In genomic region chr14:11608366-11608765, GRCm38 (mm10) we compare ENCODE assay signal across 24 mouse cellular contexts. TPM values are rescaled to one million over a fixed set of nuclear protein-coding genes. Genes with fewer than 3 reads are reported as not detected.
"Had no signal": no experiment of that assay in that cellular context is flagged by ENCODE, and none has a peak within 500 bp of the region (broad histone marks: within the 10 kb centered on the region; RNA-seq: fewer than 3 reads in every experiment).

No protein-coding gene starts in this region.

- H3K27me3 ChIP-seq: intestine, embryonic 15.5 days; limb, embryonic 12.5 days; limb, embryonic 15.5 days; liver, embryonic 12.5 days; liver, embryonic 15.5 days; midbrain, embryonic 12.5 days; stomach, embryonic 15.5 days had no signal

- H3K9ac ChIP-seq: intestine, embryonic 15.5 days; limb, embryonic 12.5 days; limb, embryonic 15.5 days; liver, embryonic 12.5 days; liver, embryonic 15.5 days; midbrain, embryonic 12.5 days; stomach, embryonic 15.5 days had no signal

- H3K4me2 ChIP-seq: intestine, embryonic 15.5 days; limb, embryonic 12.5 days; limb, embryonic 15.5 days; liver, embryonic 12.5 days; liver, embryonic 15.5 days; midbrain, embryonic 12.5 days; stomach, embryonic 15.5 days had no signal

- H3K9me3 ChIP-seq: intestine, embryonic 15.5 days; limb, embryonic 12.5 days; limb, embryonic 15.5 days; liver, embryonic 12.5 days; liver, embryonic 15.5 days; midbrain, embryonic 12.5 days; stomach, embryonic 15.5 days had no signal

- H3K36me3 ChIP-seq: intestine, embryonic 15.5 days; limb, embryonic 12.5 days; limb, embryonic 15.5 days; liver, embryonic 12.5 days; liver, embryonic 15.5 days; midbrain, embryonic 12.5 days; stomach, embryonic 15.5 days had no signal

- DNase-seq: kidney, adult 11 months; kidney, adult 8-10 months; kidney, postnatal 14 days; layer of hippocampus, adult 9-11 months; lung, adult 2 months; lung, postnatal 14 days; lung, postnatal 4 days; right cerebral cortex, adult 18-20 months; right cerebral cortex, postnatal 14 days; right cerebral cortex, postnatal 4 days; spleen, adult 18-20 months; thymus, postnatal 25 days had no signal

- H3K4me1 ChIP-seq: intestine, embryonic 15.5 days; liver, embryonic 12.5 days; liver, embryonic 15.5 days had no signal

- ATAC-seq: liver, embryonic 12.5 days had no signal

- H3K4me3 ChIP-seq: intestine, embryonic 15.5 days; layer of hippocampus, adult 2 months; limb, embryonic 12.5 days; limb, embryonic 15.5 days; liver, embryonic 12.5 days; liver, embryonic 15.5 days; midbrain, embryonic 12.5 days; myocyte; stomach, embryonic 15.5 days had no signal

- H3K27ac ChIP-seq: intestine, embryonic 15.5 days; layer of hippocampus, adult 2 months; limb, embryonic 12.5 days; limb, embryonic 15.5 days; liver, embryonic 12.5 days; liver, embryonic 15.5 days; midbrain, embryonic 12.5 days; stomach, embryonic 15.5 days had no signal

RNA-seq across cellular contexts. Expression of gene Ptprg, which starts 55.0 kb away (rescaled TPM):
- total RNA-seq: megakaryocyte progenitor cell, adult 5-6 weeks; megakaryocyte-erythroid progenitor cell, adult 5-6 weeks; monocyte, adult 5-6 weeks had no signal
